Mouse (Mus musculus): ENCODE results near the gene Card9. TPM values are rescaled to one million over a fixed set of nuclear protein-coding genes. Genes with fewer than 3 reads are reported as not detected.

Card9 gene
- polyA plus RNA-seq, 3 experiments from 2014 or later, result 0.53 to 2.1 (median 1.1) TPM

Other genes starting within 250 kb of the Card9 start
- under 1 TPM; 0.47 to 0.78 (median 0.57) TPM for gene Nacc2, start 237.7 kb downstream of the Card9 start, polyA plus RNA-seq (2017; shearing (Covaris generic))
- gene Lhx3, start 152.6 kb downstream of the Card9 start, polyA plus RNA-seq (2017; shearing (Covaris generic)), result not detected
- 1 to 10 TPM; 1.3 to 2.6 (median 1.9) TPM for gene Qsox2, start 123.4 kb downstream of the Card9 start, polyA plus RNA-seq (2017; shearing (Covaris generic))
- gene Ccdc187, start 66.4 kb downstream of the Card9 start, polyA plus RNA-seq (2017; shearing (Covaris generic)), result under 1 TPM in 1 of 3 experiments, not detected in 2; 0.04 TPM
- 1 to 10 TPM; 3.8 to 5.0 (median 5.0) TPM for gene Gpsm1, start 45.4 kb downstream of the Card9 start, polyA plus RNA-seq (2017; shearing (Covaris generic))
- 1 to 10 TPM; 7.6 to 8.7 (median 7.6) TPM for gene Dnlz, start 8.8 kb downstream of the Card9 start, polyA plus RNA-seq (2017; shearing (Covaris generic))
- gene Snapc4, start 19.7 kb upstream of the Card9 start, polyA plus RNA-seq (2017; shearing (Covaris generic)), result 10 to 100 TPM; 15.6 to 43.4 (median 39.6) TPM
- 10 to 100 TPM; 35.3 to 57.5 (median 44.3) TPM for gene Entr1, start 28.4 kb upstream of the Card9 start, polyA plus RNA-seq (2017; shearing (Covaris generic))
- gene Pmpca, start 28.4 kb upstream of the Card9 start, polyA plus RNA-seq (2017; shearing (Covaris generic)), result 10 to 100 TPM; 82.4 to 88.4 (median 82.9) TPM
- 10 to 100 TPM in 2 of 3 experiments, 1 to 10 TPM in 1; 9.4 to 19.0 (median 10.9) TPM for gene Inpp5e, start 48.3 kb upstream of the Card9 start, polyA plus RNA-seq (2017; shearing (Covaris generic))
- gene Sec16a, start 84.3 kb upstream of the Card9 start, polyA plus RNA-seq (2017; shearing (Covaris generic)), result 10 to 100 TPM; 18.4 to 28.4 (median 24.2) TPM
- gene Notch1, start 155.7 kb upstream of the Card9 start, polyA plus RNA-seq (2017; shearing (Covaris generic)), result 10 to 100 TPM; 24.9 to 41.2 (median 27.0) TPM
- gene Egfl7, start 219.1 kb upstream of the Card9 start, polyA plus RNA-seq (2017; shearing (Covaris generic)), result 1 to 10 TPM in 2 of 3 experiments, not detected in 1; 1.7 to 2.3 TPM
- gene Gm20532, start 225.7 kb upstream of the Card9 start, polyA plus RNA-seq (2017; shearing (Covaris generic)), result not detected
- 1 to 10 TPM; 6.6 to 9.1 (median 7.4) TPM for gene Agpat2, start 243.5 kb upstream of the Card9 start, polyA plus RNA-seq (2017; shearing (Covaris generic))

Data from inflammation-experienced regulatory T-cells, adult 6 months (primary cell).